Mouse (Mus musculus) liver, embryonic 14.5 days (tissue): ENCODE results near the gene Dapk1. TPM values are rescaled to one million over a fixed set of nuclear protein-coding genes. Genes with fewer than 3 reads are reported as not detected.

Experiments
- ATAC-seq: fragments of 200-750 bp; cut with Nextera tagmentation; 2 replicates; pipeline ENCODE4 v1.8.0; 2017; ENCODE audit warnings: moderate number of reproducible peaks, mild to moderate bottlenecking, moderate library complexity; ENCODE audit not compliant: insufficient read depth
- DNase-seq, 3 experiments: peaks; one replicate each; pipeline ENCODE4 v3.0.0-alpha.2; 2012 to 2013; ENCODE audit warnings: low read depth in 3 of 3, low spot score in 3 of 3
- H3K27ac ChIP-seq: fragments of 300-500 bp; sonication (generic); 2 replicates; pipeline ENCODE4 v1.5.1; 2014; ENCODE audit warnings: moderate library complexity, mild to moderate bottlenecking, control low read depth, inconsistent platforms
- H3K27me3 ChIP-seq: fragments of 300-500 bp; sonication (generic); 2 replicates; pipeline ENCODE4 v1.6.1; 2014; ENCODE audit warnings: mild to moderate bottlenecking, low read length, moderate library complexity; ENCODE audit not compliant: control insufficient read depth, insufficient read depth
- H3K36me3 ChIP-seq: fragments of 300-500 bp; sonication (generic); replicated peaks from 2 replicates; pipeline ENCODE4 v1.6.1; 2014; ENCODE audit warnings: low read depth; ENCODE audit not compliant: control insufficient read depth, insufficient read depth
- H3K4me1 ChIP-seq, 2 experiments: fragments of 200-500 bp in 1 of 2; fragments of 300-500 bp in 1 of 2; sonication (generic) in 1 of 2; replicated peaks; 2 replicates each; pipeline ENCODE4 v1.6.1; 2012 to 2014; ENCODE audit warnings: antibody characterized with exemption in 1 of 2, inconsistent platforms in 1 of 2, low read length in 1 of 2; ENCODE audit not compliant: control insufficient read depth in 2 of 2, insufficient read depth in 2 of 2
- H3K4me2 ChIP-seq: fragments of 300-500 bp; sonication (generic); 2 replicates; pipeline ENCODE4 v1.6.1; 2014; ENCODE audit warnings: low read depth, mild to moderate bottlenecking, control low read depth, moderate library complexity
- H3K4me3 ChIP-seq, 2 experiments: fragments of 200-500 bp in 1 of 2; fragments of 300-500 bp in 1 of 2; sonication (generic) in 1 of 2; 2 replicates each; pipeline ENCODE4 v1.5.1; 2012 to 2014; ENCODE audit warnings: low read depth in 2 of 2, low read length in 2 of 2, mild to moderate bottlenecking in 2 of 2, control low read depth in 1 of 2, inconsistent platforms in 1 of 2, moderate library complexity in 1 of 2; ENCODE audit not compliant: insufficient read depth in 1 of 2
- H3K9ac ChIP-seq: fragments of 300-500 bp; sonication (generic); replicated peaks from 2 replicates; pipeline ENCODE4 v1.6.1; 2014; ENCODE audit warnings: mild to moderate bottlenecking, control low read depth, moderate library complexity
- H3K9me3 ChIP-seq: fragments of 300-500 bp; sonication (generic); 2 replicates; pipeline ENCODE4 v1.6.1; 2016; ENCODE audit warnings: low read length, mixed read lengths; ENCODE audit not compliant: control insufficient read depth
- CTCF ChIP-seq: IDR thresholded peaks from 2 replicates; pipeline ENCODE4 v1.5.1; 2016; ENCODE audit warnings: antibody characterized with exemption, low read depth, control low read depth
- EP300 ChIP-seq: IDR thresholded peaks from 2 replicates; pipeline ENCODE4 v1.6.1; 2016; ENCODE audit warnings: antibody characterized with exemption, low read depth
- whole genome bisulfite sequencing: fragments of 180-500 bp; shearing (Covaris S2); extraction: QIAGEN DNeasy Blood & Tissue Kit; methylation state at CpG from one replicate; pipeline ENCODE4 v1.1.7; 2014; ENCODE audit not compliant: insufficient replicate concordance; 5-methylcytosine and 5-hydroxymethylcytosine counted together
- polyA plus RNA-seq, 2 experiments: library from polyadenylated mRNA; depleted of rRNA in 1 of 2; stranded (reverse) in 1 of 2; unstranded in 1 of 2; fragments of >200 nt; fragmentation: Nextera tagmentation in 1 of 2; extraction: Ambion mirVana in 1 of 2; gene quantifications; 2 replicates each; pipeline versions ENCODE4 v1.2.1 to v1.2.3; 2012 to 2014

Gene Dapk1
- polyA plus RNA-seq, 2 experiments = 4.8 to 7.1 TPM

DNA sequence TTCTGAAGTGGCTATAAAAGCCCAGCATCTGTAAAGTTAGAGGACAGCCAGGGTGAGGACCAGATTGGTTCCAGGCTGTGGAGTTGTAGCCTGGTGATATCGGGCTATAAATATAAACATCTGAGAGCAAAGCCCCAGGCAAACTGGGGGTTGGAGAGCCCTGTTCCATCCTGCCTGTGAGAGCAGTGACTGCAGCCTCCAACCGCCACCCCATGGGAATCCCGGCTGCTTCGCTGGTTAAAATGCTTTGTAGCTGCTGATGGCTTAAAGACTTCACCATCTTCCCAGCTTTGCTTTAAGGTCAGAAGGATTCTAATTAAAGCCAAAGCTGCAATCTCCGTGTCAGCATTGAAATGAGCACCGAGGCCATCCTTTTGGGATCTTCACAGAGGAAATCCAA, 32.2 kb downstream of the Dapk1 start:
- 64% methylated on average over 6 of the region's 6 CpGs for WGBS
- H3K9me3 ChIP-seq = no peaks in the 10 kb centered on the region
- no peak overlapping the region for H3K27ac ChIP-seq
- TF ChIP-seq CTCF (no peak), EP300 (no peak)
- ATAC-seq (no peak), DNase-seq (no peak)
- H3K4me2 ChIP-seq = no peak overlapping the region
- no peak overlapping the region for H3K4me3 ChIP-seq
- no peaks in the 10 kb centered on the region for H3K36me3 ChIP-seq
- H3K9ac ChIP-seq = no peak overlapping the region
- no peaks in the 10 kb centered on the region for H3K4me1 ChIP-seq
- H3K27me3 ChIP-seq = no peaks in the 10 kb centered on the region

GRCm38 (mm10) chr13:60635636-60636035, 33.9 kb downstream of the Dapk1 start:
- Histone ChIP-seq H3K9me3 (no peaks in the 10 kb centered on the region), H3K27me3 (no peaks in the 10 kb centered on the region), H3K9ac (no peak overlapping the region), H3K4me3 (no peak overlapping the region), H3K27ac (no peak overlapping the region), H3K4me2 (no peak overlapping the region), H3K4me1 (0 out of 4 replicates have a peak, but pooled peaks cover 0 to 7% of the 10 kb centered on the region in 2 experiments), H3K36me3 (no peaks in the 10 kb centered on the region)
- no peak for ATAC-seq
- WGBS = 77% methylated on average over 6 of the region's 6 CpGs
- no peak for DNase-seq
- TF ChIP-seq EP300 (no peak), CTCF (no peak)

DNA sequence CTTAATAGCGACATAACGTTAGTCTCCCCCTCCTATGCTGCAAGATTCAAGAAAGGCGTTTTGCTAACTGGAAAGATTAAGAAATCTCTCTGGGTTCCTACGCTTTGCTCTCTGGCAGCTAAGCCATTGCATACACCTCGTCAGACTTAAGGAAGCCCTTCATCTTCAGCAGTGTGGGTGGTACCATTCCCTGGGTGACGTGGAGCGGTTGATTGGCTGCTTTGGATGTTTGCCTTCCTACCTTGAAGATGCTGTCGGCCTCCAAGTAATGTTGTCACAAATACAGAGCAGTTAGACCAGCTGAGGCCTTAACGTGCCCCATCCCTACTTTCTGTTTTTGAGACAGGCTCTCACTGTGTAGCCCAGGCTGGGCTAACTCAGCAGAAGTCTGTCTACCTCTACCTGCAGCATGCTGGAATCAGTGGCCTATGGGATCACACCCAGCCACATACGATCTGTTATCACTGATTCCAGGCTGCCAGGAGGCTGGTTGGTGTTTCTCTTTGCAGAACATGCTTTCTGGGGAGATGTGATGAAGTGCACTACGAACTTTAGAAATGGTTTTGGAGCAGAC, 37.8 kb downstream of the Dapk1 start:
- no peak for ATAC-seq
- Histone ChIP-seq H3K9me3 (no peaks in the 10 kb centered on the region), H3K4me3 (no peak overlapping the region), H3K36me3 (no peaks in the 10 kb centered on the region), H3K4me1 (peaks cover 0 to 16% of the 10 kb centered on the region in 2 experiments; a peak in 2 of 4 replicates), H3K4me2 (no peak overlapping the region), H3K27ac (no peak overlapping the region), H3K27me3 (no peaks in the 10 kb centered on the region), H3K9ac (no peak overlapping the region)
- 64% methylated on average over 11 of the region's 11 CpGs for WGBS
- no peak for TF ChIP-seq CTCF
- TF ChIP-seq EP300 = no peak
- no peak for DNase-seq

GRCm38 (mm10) chr13:60640420-60640819, 38.7 kb downstream of the Dapk1 start:
- Histone ChIP-seq H3K9me3 (no peaks in the 10 kb centered on the region), H3K36me3 (no peaks in the 10 kb centered on the region), H3K9ac (no peak overlapping the region), H3K27me3 (no peaks in the 10 kb centered on the region), H3K27ac (no peak overlapping the region), H3K4me2 (no peak overlapping the region), H3K4me1 (peaks cover 0 to 17% of the 10 kb centered on the region in 2 experiments; a peak in 2 of 4 replicates), H3K4me3 (no peak overlapping the region)
- DNase-seq = no peak
- ATAC-seq = no peak
- 66% methylated on average over 7 of the region's 7 CpGs for WGBS
- TF ChIP-seq EP300 (no peak), CTCF (no peak)

- Histone ChIP-seq H3K4me2 (no peak overlapping the region), H3K9me3 (no peaks in the 10 kb centered on the region), H3K27me3 (no peaks in the 10 kb centered on the region), H3K36me3 (no peaks in the 10 kb centered on the region), H3K27ac (no peak overlapping the region), H3K4me3 (no peak overlapping the region), H3K4me1 (peaks cover 0 to 16% of the 10 kb centered on the region in 2 experiments; a peak in 2 of 4 replicates), H3K9ac (no peak overlapping the region)
- TF ChIP-seq EP300 = no peak
- no peak for TF ChIP-seq CTCF
- ATAC-seq = no peak
- 19% methylated on average over 5 of the region's 5 CpGs for WGBS
- no peak for DNase-seq
Observed at GRCm38 (mm10) chr13:60644457-60644889, 42.7 kb downstream of the Dapk1 start.
